Mouse (Mus musculus) brain, adult 10 weeks (tissue): ENCODE results near the gene Bend3. TPM values are rescaled to one million over a fixed set of nuclear protein-coding genes. Genes with fewer than 3 reads are reported as not detected.

ENCODE experiments used
- polyA plus RNA-seq: library from polyadenylated mRNA; stranded (reverse); fragments of 350-450 nt; fragmentation: Illumina TruSeq; extraction: RNeasy Lipid Tissue Mini Kit (QIAGEN cat#74804); gene quantifications from one replicate; pipeline ENCODE4 v1.2.3, GENCODE M21; 2015; ENCODE audit warnings: low read depth, low replicate concordance

Bend3 gene
- polyA plus RNA-seq = 2.4 TPM

DNA sequence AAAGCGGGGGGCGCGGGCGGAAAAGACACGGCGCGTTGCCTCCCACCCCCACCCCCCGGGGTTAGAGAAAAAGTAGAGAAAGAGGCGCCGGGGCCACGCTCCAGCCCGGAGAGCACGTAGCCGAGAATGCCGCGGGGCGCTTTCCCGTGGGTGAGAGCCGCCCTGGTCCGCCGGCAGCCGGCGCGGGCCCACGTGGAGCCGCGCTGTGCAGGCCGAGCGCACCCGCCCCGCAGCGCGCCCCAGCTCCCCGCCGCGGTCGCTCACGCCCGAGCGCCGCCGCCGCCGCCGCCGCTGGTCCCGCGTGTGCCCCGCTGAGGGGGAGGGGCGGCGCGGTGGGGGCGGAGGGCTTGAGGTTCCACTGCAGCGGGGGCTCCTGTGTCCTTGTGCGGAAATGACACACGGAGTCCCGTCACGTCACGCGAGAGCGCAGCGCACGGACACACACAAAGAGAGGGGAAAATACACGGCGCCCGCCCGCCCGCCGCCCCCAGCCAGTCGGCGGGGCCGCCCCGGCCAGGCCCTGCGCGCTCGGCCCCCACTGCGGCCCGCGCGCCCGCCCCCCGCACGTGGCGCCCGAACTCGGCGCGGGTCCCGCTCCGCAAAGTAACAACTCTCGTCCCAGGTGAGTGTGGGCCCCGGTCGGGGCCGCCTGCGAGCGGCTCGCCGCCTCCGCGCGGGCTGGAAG is at the start of gene Bend3:
Gene Bend3 (plus strand): TSS at position 81 of the 685 bp plus-strand sequence.

DNA sequence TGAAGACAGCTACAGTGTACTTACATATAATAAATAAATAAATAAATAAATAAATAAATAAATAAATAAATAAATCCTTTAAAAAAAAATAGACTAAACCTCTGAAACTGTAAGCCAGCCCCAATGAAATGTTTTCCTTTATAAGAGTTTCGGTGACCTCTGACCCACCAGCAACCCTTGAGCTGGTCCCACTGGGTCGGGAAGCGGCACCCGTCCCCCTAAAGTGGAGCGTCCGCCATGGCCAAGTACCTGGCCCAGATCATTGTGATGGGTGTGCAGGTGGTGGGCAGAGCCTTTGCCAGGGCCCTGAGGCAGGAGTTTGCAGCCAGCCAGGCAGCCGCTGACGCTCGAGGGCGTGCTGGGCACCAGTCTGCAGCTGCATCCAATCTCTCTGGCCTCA is 45.3 kb downstream of the Bend3 start, which contains the start of gene Gm9803:
Gene Gm9803 (plus strand): TSS at position 154 of the 400 bp plus-strand sequence.

DNA sequence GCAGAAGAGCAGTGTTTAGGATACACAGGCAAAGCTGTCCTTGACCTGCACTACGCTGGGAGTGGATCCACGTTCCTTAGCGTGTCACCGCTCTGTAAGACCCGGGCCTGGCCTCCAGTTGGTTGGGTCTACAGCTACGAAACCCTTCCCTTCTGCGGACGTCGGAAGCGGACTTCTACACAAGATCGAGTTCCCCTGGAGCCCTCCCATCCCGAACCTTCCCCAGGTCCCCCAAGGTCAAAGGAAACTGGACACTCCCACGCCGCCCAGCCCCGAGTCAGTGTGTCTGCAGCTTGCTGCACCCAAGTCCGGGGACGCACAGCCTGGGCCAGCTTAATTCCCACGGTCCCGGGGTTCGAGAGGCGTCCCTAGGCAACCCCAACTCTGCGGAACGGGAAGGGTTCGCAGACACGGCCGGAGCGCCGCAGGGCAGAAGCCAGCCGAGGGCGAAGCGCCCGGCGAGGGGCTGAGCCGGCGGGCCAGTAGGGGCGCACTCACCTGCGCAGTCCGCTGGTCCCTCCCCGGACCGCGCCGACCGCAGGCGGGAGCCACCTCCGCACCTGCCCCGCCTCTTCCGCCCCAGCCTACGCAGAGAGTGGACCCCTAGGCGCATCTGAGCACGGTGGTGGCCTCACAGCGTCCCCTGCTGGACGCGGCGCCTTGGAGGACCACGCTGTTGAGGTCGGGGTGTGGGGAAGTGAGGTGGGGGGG is 62.0 kb downstream of the Bend3 start, which contains the start of gene 1700021F05Rik:
Gene 1700021F05Rik (minus strand): TSS at position 553 of the 711 bp plus-strand sequence.

Other genes starting within 250 kb of the Bend3 start
- 8.9 TPM for gene Gm9803, start 45.3 kb downstream of the Bend3 start, polyA plus RNA-seq
- 51.4 TPM for gene 1700021F05Rik, start 62.2 kb downstream of the Bend3 start, polyA plus RNA-seq
- 15.7 TPM for gene Cd24a, start 99.5 kb downstream of the Bend3 start, polyA plus RNA-seq